Mouse (Mus musculus) ZHBTc4 (cell line): ENCODE measurements around the gene Cited2.

Experiments used
- DNase-seq: peaks from one replicate; pipeline ENCODE4 v3.0.0-alpha.2; 2011; ENCODE audit warnings: low read depth, low spot score

Gene Cited2

DNA sequence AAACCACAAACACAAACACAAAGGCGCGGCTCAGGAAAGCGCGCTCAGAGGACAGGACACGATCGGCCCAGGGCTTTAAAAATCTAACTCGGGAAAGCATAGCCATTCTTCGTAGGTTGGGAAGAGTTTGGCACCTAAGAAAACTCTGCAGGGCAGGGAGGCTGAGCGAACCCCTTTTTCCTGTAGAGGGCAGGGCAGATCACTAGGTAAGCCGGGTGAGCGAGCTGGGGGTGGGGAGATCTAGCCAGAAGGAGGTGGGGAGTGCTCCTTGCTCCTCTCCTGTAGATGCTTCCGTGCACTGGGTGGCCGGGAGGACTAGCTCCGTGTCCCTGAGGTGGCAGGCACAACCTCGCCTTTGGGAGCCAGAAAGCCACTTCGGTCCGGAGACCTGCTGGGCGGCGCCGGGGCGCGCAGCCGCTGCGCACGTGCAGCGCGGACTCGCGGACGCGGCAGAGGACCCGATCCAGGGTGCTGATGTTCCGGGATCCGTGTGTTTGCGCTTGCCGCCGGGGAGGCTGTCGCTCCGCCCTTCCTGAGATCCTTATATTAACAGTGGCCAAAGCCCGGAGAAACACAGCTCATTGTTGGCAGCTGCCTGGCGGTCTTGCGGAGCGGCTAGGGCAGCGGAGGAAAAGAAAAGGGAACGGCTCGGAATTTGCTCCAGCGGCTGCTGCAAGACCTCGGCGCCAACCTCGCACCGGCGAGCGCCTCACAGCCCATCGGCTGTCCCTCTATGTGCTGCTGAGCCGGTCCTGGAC is at the start of gene Cited2:
TSS of gene Cited2 (plus strand) at position 566 of the 758 bp plus-strand sequence.
- DNase-seq = peak; percentile 96

DNA sequence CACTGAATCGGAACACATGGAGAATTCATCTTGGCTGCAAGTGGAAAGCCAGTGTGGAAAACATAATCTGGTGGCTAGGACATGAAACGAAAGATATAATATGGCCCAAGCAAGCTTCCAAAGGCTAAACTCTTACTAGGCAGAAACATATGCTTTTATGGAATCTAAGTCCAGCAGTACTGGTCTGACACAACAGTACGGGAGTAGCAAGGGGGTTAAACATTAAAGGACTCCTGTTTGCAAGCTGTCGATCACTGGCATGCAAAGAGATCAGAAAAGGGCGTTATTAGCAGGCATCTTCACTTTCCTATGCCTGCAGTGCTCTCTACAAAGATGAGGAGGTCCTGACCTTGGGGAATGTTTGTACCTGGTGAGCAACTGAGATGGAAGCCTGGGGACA is 48.6 kb upstream of the Cited2 start:
- DNase-seq = no peak

- no peak for DNase-seq
Observed at GRCm38 (mm10) chr10:17674869-17675268, 48.1 kb upstream of the Cited2 start.

GRCm38 (mm10) chr10:17676464-17676863 is 46.6 kb upstream of the Cited2 start:
- DNase-seq = no peak

- no peak for DNase-seq
Observed at GRCm38 (mm10) chr10:17677308-17677707, 45.7 kb upstream of the Cited2 start.

DNA sequence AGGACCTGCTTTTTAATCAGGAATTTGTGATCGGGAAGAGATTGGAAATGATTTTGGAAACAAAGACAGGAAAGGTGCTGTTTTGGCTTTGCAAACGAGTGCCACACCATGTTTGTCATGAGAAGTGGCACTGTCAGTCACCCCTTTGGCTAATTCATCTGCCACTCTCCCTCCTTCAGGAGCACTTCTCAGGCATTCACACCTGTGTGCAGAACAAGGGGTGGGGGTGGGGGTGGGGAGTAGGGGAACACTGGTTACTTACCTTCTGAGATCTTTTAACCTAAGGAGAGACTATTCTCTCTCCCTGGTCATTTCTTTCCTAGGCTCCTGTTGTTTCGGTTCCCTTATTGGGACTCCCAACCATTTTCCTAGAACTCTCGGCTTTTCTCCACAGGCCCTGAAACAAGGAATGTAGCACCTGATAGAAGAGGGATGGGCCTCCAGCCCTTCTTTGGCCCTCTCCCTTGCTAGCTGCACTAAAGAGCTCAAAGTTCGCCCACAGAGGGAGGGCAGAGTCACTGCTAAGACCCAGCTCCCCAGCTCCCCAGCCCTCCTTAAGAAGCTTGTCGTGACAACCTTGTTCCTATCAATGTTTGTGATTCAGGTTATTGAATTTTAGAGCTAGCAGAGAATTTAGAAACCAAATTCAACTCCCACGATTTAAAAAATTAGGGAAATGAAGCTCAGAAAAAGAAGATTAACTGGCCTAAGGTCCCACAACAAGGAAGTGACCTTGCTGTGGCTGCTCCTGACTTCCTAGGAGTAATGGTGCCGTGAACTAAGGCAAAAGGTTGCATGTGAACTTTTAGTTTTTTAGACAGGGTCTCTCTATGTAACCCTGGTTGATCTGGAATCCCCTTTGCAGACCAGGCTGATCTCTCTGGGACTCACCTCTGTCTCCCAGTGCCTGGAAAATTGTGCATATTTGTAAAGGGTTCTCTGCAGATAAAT is 42.3 kb upstream of the Cited2 start:
- DNase-seq = no peak

GRCm38 (mm10) chr10:17681386-17681785 is 41.6 kb upstream of the Cited2 start:
- DNase-seq = no peak

- DNase-seq = no peak
Observed at GRCm38 (mm10) chr10:17683852-17684428, 39.1 kb upstream of the Cited2 start.

DNA sequence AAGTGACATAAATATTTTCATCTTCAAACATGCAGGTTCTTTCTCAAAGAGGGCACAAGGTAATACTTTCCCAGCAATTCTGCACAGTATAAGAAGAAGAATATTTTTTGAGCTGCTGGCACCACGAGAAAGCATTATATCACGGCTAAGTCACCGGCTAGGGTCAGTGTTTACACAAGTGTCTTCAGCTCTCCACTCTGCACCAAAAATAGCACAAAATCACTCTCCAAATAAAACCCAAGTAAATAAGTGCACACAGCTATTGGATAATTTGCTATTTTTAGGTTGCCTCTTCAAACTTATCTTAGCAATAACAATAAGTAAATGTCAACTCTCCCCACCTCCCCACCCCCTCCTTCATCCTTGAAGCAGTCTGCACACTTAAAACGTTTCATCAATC is 33.2 kb upstream of the Cited2 start:
- DNase-seq = no peak

DNA sequence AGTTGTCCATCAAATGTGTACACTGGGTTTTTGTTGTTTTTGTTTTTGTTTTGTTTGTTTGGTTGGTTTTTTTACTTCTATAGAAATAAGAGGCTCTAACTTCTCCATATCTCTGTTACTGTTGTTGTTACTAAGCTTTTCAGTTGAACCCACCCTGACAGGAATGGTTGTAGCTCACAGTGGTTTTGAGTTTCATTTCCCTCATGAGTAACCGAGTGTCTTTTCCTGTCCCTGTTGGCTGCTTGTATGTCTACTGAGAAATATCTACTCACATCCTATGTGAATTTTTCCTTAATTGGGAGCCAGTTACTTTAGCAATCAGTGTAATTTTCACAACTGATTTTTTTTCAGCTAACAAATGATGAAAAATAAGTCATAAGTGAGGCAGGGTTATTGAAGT is 31.3 kb upstream of the Cited2 start:
- no peak for DNase-seq

- peak; percentile 11 for DNase-seq
Observed at GRCm38 (mm10) chr10:17695801-17696200, 27.2 kb upstream of the Cited2 start.

GRCm38 (mm10) chr10:17697376-17698265 is 25.4 kb upstream of the Cited2 start:
- peak; percentile 86 for DNase-seq

GRCm38 (mm10) chr10:17705466-17705973 is 17.5 kb upstream of the Cited2 start:
- DNase-seq = peak; percentile 74

GRCm38 (mm10) chr10:17710753-17711152 is 12.3 kb upstream of the Cited2 start:
- DNase-seq = no peak

GRCm38 (mm10) chr10:17719009-17719570 is 3.9 kb upstream of the Cited2 start:
- DNase-seq = peak; percentile 68

DNA sequence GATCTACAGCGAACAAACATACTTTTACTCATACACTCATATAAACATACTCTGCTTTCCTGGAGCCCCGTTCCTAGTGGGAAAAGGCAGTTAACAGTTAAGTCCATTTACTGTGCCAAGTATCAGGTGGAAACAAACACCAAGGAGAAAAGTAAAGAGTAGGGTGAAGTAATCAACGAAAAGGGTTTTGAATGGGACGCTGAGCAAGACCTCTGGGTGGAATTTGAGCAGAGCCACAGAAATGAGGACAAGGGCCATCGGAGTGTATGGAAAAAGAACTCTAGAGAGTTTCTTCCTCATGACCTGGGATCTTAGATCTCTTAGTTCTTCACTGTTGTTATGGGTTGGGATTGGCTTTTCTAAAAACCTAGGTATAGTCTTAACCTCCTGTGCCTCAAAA is 3.4 kb upstream of the Cited2 start:
- DNase-seq = no peak

- no peak for DNase-seq
Observed at GRCm38 (mm10) chr10:17720891-17721601, 2.0 kb upstream of the Cited2 start.

DNA sequence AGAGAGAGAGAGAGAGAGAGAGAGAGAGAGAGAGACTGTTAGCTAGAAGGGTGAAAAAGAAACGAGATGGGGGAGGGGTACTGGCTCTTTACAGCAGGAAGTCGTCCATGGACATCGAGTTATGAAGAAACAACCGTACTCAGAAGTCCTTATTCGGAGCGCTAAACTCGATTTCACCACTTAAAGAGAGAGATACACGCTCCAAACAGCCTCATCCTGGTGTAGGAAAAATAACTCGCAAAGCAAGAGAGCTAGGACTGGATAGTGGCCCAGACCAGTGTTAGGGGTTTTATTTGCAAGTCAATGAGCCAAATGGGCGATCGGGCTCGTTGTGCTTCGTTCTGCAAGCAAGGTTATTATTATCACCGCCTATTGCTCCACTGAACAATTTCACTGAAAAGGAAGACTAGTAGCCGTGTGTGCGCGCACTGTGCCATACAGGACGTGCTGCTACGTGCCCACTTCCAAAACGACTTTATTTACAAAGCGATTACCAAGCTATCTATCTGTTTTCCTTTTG is 1.4 kb upstream of the Cited2 start:
- DNase-seq = peak; percentile 33

- peak; percentile 96 for DNase-seq
Observed at GRCm38 (mm10) chr10:17722158-17722557, 860 bp upstream of the Cited2 start.

- DNase-seq = peak; percentile 77
Observed at GRCm38 (mm10) chr10:17723421-17723841, 413 bp downstream of the Cited2 start.
